Mouse (Mus musculus) heart, postnatal 36 days (tissue): ENCODE results near the gene 4930404N11Rik. TPM values are rescaled to one million over a fixed set of nuclear protein-coding genes. Genes with fewer than 3 reads are reported as not detected.

Source experiments
- DNase-seq, 2 experiments: peaks; one replicate each; pipeline ENCODE4 v3.0.0; 2021 to 2022
- intact Hi-C: fragments of 180-260 bp; cut with DNase I; formaldehyde crosslinking; loops from one replicate; pipeline ENCODE4 v1.15.1; 2025
- total RNA-seq, 2 experiments: library from RNA; stranded (reverse); gene quantifications; 2 replicates each; pipeline ENCODE4 v1.2.3; 2021

Gene 4930404N11Rik
- total RNA-seq, result under 1 TPM; 0.31 to 0.81 TPM

DNA sequence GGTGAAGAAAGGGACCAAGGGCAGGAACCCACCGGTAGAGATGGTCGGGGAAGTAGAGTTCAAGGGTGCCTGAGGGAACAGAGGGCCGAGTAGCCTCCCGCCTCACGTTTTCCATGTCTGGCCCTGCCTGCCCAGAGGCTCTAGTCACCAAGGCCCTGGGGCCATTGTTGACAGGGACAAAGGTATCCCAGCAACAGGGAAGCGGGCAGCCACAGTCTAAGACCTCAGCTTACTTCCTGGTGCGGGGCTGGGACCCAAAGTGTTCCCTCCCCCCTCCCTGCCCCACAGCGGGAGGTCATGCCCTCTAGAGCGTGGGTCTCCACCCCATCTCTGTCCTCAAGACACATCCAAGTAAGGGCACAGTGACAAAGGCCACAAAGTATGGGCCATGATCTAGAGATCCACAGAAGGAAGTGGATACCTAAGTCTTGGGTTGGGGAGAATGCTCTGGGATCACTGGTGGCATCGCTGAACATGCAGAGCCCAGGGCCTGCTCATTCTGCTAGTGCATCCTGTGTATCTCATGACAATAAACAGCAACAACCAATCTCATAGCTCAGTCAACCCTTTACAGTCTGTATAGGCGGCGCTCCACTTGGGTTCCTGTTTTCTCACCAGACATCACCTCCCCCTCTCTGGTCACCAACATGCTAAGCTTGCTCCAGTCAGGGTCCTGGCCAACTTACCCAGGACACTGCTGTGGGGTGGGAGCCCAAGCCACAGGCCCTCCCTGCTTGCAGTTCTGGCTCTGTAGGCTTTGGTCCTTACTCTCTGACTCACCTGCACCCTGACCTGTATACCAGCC lies at the start of gene 4930404N11Rik:
Gene 4930404N11Rik, minus strand, starts transcription at position 145 of the 805 bp plus-strand sequence.
- intact Hi-C loops, result no loop called here
- DNase-seq, result no peak

DNA sequence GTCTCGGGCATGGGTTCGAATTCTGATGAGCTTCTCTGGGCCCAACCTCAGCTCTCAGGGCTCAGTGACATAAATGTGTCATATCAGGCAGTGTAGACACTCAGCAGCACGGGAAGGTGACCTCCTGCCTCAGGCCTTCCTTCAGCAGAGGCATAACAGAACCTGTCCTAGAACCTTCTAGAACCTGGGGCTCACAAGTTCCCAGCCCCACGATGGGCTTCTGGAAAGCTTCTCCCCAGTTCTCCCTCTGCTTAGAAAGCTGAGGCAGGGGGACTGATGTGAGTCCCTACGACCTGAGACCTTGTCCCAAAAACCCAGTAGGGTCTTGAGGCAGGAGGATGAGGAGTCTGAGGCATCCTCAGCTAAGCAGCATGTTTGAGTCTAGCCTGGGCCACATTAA lies 49.5 kb upstream of the 4930404N11Rik start:
- no peak for DNase-seq
- intact Hi-C loops, result no loop called here

DNA sequence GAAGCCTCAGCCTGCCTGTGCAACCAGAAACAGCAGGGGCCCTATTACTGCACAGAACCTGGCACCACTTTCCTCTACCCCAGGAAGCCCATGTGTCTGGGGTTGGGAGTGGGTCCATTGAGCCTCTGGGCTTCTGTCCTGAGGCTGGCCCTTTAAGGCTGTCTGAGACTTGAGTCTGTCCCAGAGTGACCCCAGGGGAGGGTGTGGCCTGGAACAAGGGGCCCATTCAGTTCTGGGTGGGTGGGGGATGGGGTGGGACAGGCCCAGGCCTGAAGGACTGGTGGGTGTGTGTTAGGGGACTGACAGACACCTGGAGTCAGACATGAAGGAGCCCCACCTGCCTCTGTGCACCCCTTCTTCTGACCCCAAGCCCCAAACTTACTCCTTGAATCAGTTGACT lies 49.1 kb upstream of the 4930404N11Rik start:
- intact Hi-C loops, result loop anchor here (1.0 kb wide), 1 partner anchor 16 kb away; no protein-coding TSS in a partner anchor

DNA sequence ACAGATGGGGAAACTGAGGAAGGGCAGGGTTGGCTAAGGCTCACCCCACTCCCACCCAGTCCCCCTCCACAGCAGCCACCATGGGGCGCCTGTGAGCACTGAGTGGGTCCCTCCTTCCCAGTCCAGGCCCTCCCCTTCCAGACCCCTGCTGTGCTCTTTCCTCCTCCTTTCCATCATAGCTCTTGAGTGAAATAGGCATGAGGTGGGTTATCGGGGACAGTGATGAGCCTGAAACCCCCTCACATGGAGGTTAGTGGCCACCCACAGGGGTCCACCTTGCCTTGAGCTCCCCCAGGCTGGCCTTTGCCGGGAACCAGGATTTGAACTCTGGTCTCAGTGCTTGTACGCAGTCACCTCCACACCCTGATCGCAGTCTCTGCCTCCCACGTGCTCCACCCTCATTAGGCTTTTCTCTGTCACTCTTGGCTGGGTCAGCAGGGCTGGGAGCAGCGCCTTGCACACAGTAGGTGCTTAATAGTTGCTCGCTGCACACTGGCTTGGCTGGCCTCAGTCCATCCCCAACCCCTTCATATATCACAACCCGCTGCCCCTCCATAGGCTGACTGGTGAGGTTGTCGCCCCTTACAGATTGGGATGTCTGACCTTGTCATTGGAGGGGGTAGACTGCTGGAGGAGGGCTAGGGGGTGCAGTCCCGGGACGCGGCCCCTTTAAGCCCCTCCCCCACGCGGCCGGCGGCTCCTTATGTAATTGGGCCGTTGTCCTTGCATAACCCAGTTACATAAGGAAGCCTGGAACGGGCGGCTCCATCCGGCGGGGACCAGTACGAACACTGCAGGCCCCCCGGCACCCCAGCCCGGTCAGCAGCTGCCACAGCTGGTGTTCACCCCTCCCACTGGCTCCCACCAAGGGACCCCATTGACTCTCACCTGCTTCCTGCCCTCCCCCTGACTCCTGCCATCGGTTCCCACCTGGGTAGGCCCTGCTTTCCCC lies 48.0 kb upstream of the 4930404N11Rik start:
- intact Hi-C loops, result loop anchor here (1.0 kb wide), 1 partner anchor 17 kb away; no protein-coding TSS in a partner anchor
- peak; percentile 92 to 94 for DNase-seq

More for the DNA sequence above, 49.1 kb upstream of the 4930404N11Rik start:
- DNase-seq, result no peak

DNA sequence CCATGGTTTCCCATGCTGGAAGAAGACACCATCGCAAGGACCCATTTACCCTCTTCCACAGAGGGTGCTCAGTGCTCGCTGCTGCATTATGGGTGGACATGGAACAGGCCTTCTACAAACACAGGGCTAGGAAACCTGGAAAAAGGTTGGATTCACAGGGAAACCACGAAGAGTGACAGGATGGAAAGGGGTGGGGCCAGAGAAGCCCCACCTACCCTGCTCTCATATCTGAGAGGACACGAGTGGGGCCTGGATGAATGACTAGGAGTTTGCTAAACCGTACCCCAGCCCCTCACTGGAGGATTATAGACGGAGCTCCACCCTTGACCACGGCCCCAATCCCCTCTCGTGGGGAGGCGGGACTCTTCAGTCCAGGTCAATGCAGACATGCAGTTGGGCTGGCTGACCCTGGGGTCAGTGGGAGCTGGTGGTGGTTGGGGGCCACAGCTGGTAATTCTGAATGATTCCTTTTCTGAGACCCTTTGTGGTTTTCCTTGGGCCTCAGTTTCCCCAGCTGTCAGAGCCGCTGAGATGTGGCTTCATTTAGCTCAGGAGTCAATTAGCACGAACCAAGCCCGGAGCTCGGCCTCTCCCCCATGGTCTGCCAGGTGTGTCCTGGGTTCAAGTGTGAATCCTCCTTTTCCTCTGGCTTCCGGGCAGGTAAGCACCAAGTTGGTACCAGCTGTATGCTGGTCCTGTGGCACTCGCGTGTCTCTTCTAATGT lies 47.1 kb upstream of the 4930404N11Rik start:
- intact Hi-C loops, result no loop called here
- DNase-seq, result no peak

DNA sequence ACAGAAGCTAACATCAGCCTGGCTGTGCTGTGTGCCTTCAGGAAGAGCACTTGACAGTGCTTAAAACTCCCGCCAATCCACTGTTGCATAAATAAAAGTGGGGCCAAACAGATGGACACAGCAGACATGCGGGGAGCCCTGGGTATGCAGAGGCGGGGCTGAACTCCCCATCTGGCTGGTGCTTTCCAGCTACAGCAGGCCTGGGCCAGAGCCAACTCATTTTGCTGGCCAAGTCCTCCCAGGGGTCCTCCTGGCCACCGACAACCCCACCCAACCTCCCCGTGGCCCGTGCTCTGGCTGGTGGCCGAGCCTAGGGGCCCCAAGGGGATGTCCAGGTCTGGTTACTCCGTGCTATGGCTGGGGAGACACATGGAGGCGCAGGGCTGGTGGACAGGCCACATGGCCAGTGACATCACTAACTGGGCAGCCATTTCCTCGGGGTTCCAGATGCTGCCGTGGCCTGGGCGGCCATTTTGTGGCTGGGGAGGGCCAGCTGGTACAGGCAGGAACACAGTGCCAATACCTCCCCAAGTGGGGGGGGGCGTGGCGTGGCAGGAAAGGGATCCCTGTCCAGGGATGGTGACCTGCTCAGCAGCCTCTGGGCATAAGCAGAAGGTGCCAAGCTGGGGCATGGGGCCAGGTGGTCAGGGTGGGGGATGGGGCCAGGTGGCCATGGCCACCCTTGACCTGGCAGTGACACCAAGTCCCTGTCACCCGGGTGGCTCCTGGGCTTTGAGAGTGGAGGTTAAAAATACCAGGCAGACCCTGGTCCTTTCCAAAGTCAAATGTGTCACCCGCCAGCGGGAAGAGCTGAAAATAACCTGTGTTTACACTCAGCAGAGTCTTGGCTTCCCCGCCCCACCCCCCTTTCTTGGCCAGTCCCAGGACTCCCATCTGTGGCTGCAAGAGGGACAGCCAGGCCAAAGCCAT lies 46.1 kb upstream of the 4930404N11Rik start:
- intact Hi-C loops, result loop anchor here (2.0 kb wide), 1 partner anchor 13 kb away; no protein-coding TSS in a partner anchor
- DNase-seq, result peak; percentile 92 to 98

DNA sequence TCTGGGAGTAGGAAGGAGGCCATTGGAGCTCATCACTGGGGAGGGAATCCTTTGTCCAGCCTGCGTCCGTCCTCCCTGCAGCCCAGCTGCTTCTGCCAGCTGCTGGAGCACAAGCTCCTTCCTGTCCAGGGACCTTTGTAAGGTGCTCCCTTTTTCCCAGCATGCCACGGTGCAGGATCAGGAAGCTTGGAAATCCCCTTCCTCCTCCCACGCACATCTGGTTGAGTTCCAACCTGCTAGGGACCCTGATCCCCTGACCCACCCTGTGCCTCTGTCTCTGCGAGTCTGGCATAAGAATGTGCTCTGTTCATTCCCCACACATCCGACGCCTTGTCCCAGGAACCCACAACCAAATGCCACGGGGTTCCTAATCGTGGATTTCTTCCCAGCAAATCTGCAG lies 45.4 kb upstream of the 4930404N11Rik start:
- intact Hi-C loops, result loop anchor here (2.0 kb wide), 1 partner anchor 14 kb away; no protein-coding TSS in a partner anchor
- no peak for DNase-seq

DNA sequence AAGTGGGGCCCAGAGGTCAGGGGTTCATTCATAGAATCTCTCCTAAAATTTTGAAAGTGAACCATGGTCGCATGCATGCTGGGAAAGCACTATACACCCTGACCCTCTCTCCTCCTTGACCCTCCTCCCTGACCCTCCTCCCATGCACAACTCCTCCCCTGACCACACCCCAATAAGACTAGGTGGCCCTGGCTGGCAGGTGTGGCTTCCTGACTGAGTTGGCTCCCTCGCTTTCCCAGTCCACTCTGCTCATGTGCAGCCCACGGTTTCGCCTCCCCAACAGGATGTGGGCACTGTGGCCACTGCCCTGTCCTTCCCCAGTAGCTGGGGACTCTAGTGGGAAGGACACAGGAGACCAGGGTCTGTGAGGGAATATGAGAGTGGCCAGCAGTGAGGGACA lies 44.7 kb upstream of the 4930404N11Rik start:
- DNase-seq, result no peak
- intact Hi-C loops, result loop anchor here (2.0 kb wide), 1 partner anchor 14 kb away; no protein-coding TSS in a partner anchor

DNA sequence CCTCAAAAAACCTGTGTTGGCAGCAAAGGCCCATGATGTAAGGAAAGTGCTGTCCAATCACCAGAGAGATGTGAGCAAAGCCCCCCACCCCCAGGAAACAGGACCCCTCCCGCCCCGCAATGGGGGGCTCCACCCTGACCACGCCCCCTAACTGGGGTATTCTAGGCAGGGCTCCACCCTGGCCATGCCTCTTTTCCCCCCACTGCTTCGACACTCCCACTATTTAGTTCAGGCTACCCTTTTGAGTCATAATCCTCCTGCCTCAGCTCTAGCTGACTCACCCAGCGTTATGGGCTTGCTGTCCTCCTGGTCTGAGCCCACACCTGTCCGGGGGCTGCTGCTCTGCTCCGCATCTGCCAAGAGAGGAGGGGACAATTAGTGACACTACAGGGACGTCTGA lies 43.7 kb upstream of the 4930404N11Rik start:
- intact Hi-C loops, result loop anchor here (2.0 kb wide), 1 partner anchor 31 kb away; no protein-coding TSS in a partner anchor
- no peak for DNase-seq

DNA sequence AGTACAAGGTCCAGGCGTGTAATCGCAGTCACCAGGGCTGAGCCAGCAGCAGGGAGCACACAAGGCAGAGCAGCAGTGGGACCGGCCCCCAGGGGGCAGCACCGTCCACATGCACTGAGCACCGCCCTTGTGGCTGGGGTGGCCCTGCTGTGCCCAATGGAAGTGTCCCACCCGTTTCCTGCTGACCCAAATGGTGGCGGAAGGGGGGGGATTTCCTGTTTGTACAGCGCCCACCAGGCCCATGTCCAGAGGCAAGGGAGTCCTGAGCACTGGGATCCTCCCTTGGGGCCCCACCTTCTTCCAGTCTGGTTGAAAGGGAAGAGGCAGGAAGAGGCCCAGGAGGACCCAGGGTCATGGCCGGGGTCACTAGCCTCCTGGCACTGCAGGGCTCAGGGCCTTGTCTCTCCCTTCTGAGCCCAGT lies 43.3 kb upstream of the 4930404N11Rik start:
- peak; percentile 90 for DNase-seq
- intact Hi-C loops, result loop anchor here (2.0 kb wide), 1 partner anchor 32 kb away; no protein-coding TSS in a partner anchor

DNA sequence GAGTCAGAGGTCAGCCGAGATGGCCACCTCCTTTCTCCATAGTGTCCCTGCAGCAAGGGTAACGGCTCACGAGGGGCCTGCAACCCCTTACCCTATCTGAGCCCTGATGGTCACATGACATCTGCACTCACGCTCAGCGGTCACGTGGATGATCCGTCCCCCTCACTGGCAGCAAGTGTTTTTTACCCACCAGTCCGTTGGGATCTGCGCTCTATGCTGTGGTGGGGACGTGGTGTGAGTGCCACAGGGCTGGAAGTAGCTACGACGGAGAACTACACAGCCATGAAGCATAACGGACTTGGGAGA lies 42.8 kb upstream of the 4930404N11Rik start:
- no peak for DNase-seq
- intact Hi-C loops, result loop anchor here (2.0 kb wide), 1 partner anchor 32 kb away; no protein-coding TSS in a partner anchor

DNA sequence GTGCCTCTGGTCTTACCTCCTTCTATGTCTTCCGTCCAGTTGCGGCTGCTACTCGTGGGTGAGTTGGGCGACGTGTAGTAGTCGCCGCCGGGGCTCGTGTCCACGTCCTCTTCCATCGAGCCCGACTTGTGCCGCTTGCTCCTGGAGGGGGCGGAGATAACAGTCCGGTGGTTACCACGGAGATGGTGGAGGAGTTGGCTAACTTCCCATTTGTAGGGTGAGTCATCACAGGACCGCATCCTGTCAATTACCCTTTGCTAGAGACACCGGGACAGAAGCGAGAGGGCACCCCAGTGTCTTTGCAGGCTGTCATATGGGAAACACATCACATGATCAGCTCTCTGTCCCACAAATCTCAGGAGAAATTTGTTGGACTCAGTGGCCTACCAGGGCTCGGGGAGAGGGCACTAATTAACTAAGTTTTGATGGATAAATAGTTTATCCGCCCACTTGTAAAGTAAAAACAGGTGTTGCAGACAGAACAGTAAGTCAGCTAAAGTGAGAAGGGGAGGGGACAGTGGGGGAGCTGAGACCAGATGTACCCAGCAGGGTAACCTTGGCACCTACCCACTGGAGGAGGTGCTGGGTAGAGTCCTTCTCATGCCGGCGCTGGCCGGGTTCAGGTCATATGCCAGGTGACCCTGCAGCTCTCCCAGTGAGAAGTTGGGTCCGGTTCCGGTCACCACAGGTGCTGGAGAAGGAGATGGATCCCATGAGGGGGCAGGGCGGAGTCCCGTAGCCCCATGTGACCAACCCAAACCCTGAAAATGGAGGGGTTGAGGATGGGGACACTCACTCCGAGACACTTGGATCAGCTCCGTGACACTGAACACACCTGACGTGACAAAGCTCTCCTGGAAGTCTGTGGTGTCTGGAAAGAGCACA lies 42.2 kb upstream of the 4930404N11Rik start:
- intact Hi-C loops, result loop anchor here (2.0 kb wide), 1 partner anchor 33 kb away; no protein-coding TSS in a partner anchor
- DNase-seq, result peak; percentile 81 to 84

DNA sequence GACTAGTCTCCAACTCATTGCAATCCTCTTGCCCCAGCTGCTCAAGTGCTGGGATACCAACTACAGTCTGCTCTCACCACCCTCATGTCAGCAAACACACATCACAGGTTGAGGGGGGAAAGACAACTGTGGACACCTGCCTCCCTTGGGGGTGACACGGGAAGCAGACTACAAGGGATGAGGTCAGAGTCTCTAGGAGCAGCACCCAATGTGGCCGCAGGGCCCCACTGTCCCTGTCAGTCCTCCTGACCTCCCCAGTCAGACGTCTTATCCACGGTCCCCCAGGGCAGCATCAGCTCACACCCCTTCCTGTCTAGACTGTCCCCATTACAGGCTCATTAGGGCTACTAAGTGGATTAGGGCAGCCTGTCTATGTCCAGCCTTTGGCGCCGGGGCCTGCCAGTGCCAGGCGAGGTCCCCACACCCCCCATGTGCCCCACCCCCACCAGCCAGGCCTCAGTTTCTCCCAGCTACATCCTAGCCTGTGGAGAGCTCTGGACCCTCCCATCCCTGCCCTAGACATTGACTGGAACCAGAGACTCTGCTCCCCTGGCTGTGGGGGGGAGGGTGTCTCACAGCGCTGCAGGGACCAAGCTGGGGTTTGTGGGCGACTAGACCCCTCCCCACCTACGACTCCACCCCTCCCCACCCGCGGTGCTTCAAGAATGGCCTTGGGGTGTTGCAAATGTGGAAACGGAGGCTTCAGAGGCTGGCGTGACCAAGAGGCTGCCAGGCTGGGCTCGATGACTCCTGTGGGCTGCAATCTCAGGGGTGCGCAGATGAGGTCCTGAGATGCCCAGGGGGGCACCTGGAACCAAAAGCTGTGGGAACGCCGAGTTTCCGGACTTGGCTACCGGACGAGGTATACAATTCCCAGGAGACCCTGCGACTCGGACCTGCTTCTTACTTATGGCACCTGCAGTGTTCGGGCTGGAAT lies 41.2 kb upstream of the 4930404N11Rik start:
- intact Hi-C loops, result no loop called here

DNA sequence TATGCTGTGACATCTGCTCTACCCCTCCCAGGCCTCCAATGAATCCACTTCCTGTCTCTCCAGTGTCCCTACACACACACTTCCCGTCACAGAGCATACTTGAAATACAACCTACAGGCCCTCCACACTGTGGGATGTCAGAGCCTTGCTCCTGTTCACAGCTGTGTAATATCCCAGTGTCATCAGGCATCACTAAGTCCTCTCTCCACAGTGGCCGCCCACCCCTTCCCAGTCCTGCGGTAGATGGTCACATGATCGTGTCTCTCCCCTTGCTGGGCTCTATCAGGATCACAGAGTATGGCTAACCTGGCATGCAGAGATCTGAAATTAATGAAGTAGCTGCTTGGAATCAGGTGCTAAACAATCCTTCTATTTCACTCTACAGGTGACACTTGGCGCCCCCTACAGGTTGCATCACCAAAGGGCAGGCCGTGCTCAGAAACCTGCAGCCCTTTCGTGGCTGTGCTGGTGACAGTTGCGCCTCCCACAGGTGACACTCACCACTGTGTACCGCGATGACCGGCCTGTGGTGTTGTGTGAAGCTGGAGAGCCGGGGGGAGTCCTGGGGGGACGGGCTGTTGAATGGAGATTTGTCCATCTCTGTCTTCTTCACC lies 40.1 kb upstream of the 4930404N11Rik start:
- peak in 1 of 2 experiments; percentile 74 for DNase-seq
- intact Hi-C loops, result no loop called here

More for the DNA sequence above, 41.2 kb upstream of the 4930404N11Rik start:
- no peak for DNase-seq

DNA sequence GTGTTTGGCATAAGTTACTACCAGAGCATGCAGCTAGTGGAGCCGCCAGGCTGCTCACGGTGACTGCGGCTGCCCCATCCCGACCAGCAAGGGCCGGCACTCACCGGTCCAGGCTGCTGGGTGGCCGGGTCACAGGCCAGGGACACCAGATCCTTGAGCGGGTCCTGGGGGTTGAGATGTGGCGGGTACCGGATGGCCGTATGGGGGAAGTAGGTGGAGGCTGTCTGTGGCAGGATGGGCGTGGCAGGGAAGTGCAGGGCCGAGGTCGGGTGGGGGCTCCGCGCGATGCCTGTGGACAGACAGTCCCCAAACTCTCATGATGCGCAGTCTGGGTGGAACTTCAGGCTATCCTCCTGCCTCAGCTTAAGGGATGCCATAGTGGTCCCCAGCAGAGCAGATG lies 39.1 kb upstream of the 4930404N11Rik start:
- DNase-seq, result peak in 1 of 2 experiments; percentile 52
- intact Hi-C loops, result no loop called here

DNA sequence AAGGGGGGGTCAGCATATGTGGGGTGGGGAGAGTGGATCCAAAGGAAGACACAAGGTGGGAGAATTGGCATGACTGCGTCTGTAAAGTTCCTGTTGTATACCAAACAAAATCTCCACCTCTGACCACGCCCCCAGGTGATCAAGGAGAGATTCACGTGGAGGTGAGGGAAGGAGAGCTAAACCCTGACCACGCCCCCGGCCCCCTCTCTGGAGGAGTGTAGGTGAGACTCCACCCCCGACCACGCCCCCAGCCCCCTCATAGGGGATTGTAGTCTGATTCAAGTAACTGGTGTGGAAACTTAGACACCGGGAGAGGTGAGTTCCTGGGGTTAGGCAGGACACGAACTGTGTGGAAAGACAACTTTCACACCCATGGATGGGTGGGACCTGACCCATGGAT lies 38.5 kb upstream of the 4930404N11Rik start:
- intact Hi-C loops, result no loop called here
- no peak for DNase-seq

DNA sequence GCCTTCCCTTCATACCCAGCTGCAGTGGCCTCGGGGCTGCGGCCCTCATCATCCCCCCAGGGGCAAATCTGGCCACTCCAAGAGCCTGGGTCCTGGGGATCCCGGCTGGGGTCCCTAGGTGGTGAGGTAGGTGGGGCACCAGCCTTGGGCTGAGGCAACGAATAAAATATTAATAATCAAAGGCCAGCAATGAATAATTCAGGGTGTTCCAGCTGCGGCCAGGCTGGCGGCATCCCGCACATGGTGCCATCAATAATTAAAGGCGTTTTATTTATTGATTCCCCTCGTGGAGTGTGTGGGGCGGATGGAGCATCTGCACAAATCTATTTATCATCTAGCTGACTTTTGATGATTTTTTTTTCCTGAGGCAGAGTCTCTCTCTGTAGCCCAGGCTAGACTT lies 37.9 kb upstream of the 4930404N11Rik start:
- intact Hi-C loops, result no loop called here
- no peak for DNase-seq
